Mouse (Mus musculus): ENCODE measurements around the gene Golga5. TPM values are rescaled to one million over a fixed set of nuclear protein-coding genes. Genes with fewer than 3 reads are reported as not detected.

Golga5 gene
- polyA plus RNA-seq, 1 experiment from 2014 or later: 39.3 TPM

GRCm38 (mm10) chr12:102514751-102515150 is 45.8 kb downstream of the Golga5 start:
- no peak for ATAC-seq (ENCODE audit: low FRiP score, low TSS enrichment)
- no peaks in the 10 kb centered on the region for H3K9me3 ChIP-seq (ENCODE audit: control insufficient read depth, low read length)
- no peak overlapping the region for H3K4me2 ChIP-seq (replicated peaks; ENCODE audit: low read depth, low read length)
- no peak overlapping the region for H3K4me3 ChIP-seq (ENCODE audit: low read length)
- no peaks in the 10 kb centered on the region for H3K4me1 ChIP-seq (ENCODE audit: control insufficient read depth, insufficient read depth, low read length)
- H3K27me3 ChIP-seq (ENCODE audit: control insufficient read depth, insufficient read depth, low read length): no peaks in the 10 kb centered on the region
- no peaks in the 10 kb centered on the region for H3K36me3 ChIP-seq (ENCODE audit: control insufficient read depth, insufficient read depth, low read length)
- WGBS: 89% methylated on average over 6 of the region's 6 CpGs
- no peak overlapping the region for H3K9ac ChIP-seq (ENCODE audit: low read depth, low read length)
- H3K27ac ChIP-seq (ENCODE audit: low read depth, low read length): no peak overlapping the region

GRCm38 (mm10) chr12:102516151-102516550 is 47.2 kb downstream of the Golga5 start:
- 77% methylated on average over 4 of the region's 4 CpGs for WGBS
- Histone ChIP-seq H3K9ac (ENCODE audit: low read depth, low read length) (no peak overlapping the region), H3K27ac (ENCODE audit: low read depth, low read length) (no peak overlapping the region), H3K36me3 (ENCODE audit: control insufficient read depth, insufficient read depth, low read length) (no peaks in the 10 kb centered on the region), H3K9me3 (ENCODE audit: control insufficient read depth, low read length) (no peaks in the 10 kb centered on the region), H3K27me3 (ENCODE audit: control insufficient read depth, insufficient read depth, low read length) (no peaks in the 10 kb centered on the region), H3K4me3 (ENCODE audit: low read length) (no peak overlapping the region), H3K4me1 (ENCODE audit: control insufficient read depth, insufficient read depth, low read length) (no peaks in the 10 kb centered on the region), H3K4me2 (replicated peaks; ENCODE audit: low read depth, low read length) (no peak overlapping the region)
- ATAC-seq (ENCODE audit: low FRiP score, low TSS enrichment): no peak

- Histone ChIP-seq H3K9me3 (ENCODE audit: control insufficient read depth, low read length) (no peaks in the 10 kb centered on the region), H3K4me2 (replicated peaks; ENCODE audit: low read depth, low read length) (no peak overlapping the region), H3K4me1 (ENCODE audit: control insufficient read depth, insufficient read depth, low read length) (peaks cover 4% of the 10 kb centered on the region; the same call in 1 of the 2 replicates), H3K9ac (ENCODE audit: low read depth, low read length) (no peak overlapping the region), H3K4me3 (ENCODE audit: low read length) (no peak overlapping the region), H3K36me3 (ENCODE audit: control insufficient read depth, insufficient read depth, low read length) (no peaks in the 10 kb centered on the region), H3K27me3 (ENCODE audit: control insufficient read depth, insufficient read depth, low read length) (no peaks in the 10 kb centered on the region), H3K27ac (ENCODE audit: low read depth, low read length) (no peak overlapping the region)
- no peak for ATAC-seq (ENCODE audit: low FRiP score, low TSS enrichment)
- WGBS: 76% methylated on average over 13 of the region's 13 CpGs
These were observed 48.7 kb downstream of the Golga5 start for GRCm38 (mm10) chr12:102517647-102518046.

- Histone ChIP-seq H3K4me3 (ENCODE audit: low read length) (no peak overlapping the region), H3K9me3 (ENCODE audit: control insufficient read depth, low read length) (no peaks in the 10 kb centered on the region), H3K9ac (ENCODE audit: low read depth, low read length) (no peak overlapping the region), H3K4me2 (replicated peaks; ENCODE audit: low read depth, low read length) (no peak overlapping the region), H3K36me3 (ENCODE audit: control insufficient read depth, insufficient read depth, low read length) (no peaks in the 10 kb centered on the region), H3K27ac (ENCODE audit: low read depth, low read length) (no peak overlapping the region), H3K27me3 (ENCODE audit: control insufficient read depth, insufficient read depth, low read length) (no peaks in the 10 kb centered on the region), H3K4me1 (ENCODE audit: control insufficient read depth, insufficient read depth, low read length) (peaks cover 4% of the 10 kb centered on the region; the same call in 1 of the 2 replicates)
- no peak for ATAC-seq (ENCODE audit: low FRiP score, low TSS enrichment)
- WGBS: 88% methylated on average over 12 of the region's 12 CpGs
These were observed 51.2 kb downstream of the Golga5 start for GRCm38 (mm10) chr12:102519929-102520720.

- Histone ChIP-seq H3K4me1 (ENCODE audit: control insufficient read depth, insufficient read depth, low read length) (peaks cover 4% of the 10 kb centered on the region; the same call in 1 of the 2 replicates), H3K27ac (ENCODE audit: low read depth, low read length) (no peak overlapping the region), H3K36me3 (ENCODE audit: control insufficient read depth, insufficient read depth, low read length) (no peaks in the 10 kb centered on the region), H3K4me2 (replicated peaks; ENCODE audit: low read depth, low read length) (no peak overlapping the region), H3K9ac (ENCODE audit: low read depth, low read length) (no peak overlapping the region), H3K9me3 (ENCODE audit: control insufficient read depth, low read length) (no peaks in the 10 kb centered on the region), H3K4me3 (ENCODE audit: low read length) (no peak overlapping the region), H3K27me3 (ENCODE audit: control insufficient read depth, insufficient read depth, low read length) (no peaks in the 10 kb centered on the region)
- ATAC-seq (ENCODE audit: low FRiP score, low TSS enrichment): peak; percentile 57; the same call in 1 of the 2 replicates
- WGBS: 25% methylated on average over 13 of the region's 13 CpGs
These were observed 52.9 kb downstream of the Golga5 start for GRCm38 (mm10) chr12:102521777-102522319.

GRCm38 (mm10) chr12:102524216-102524615 is 55.3 kb downstream of the Golga5 start:
- Histone ChIP-seq H3K4me2 (replicated peaks; ENCODE audit: low read depth, low read length) (no peak overlapping the region), H3K9ac (ENCODE audit: low read depth, low read length) (no peak overlapping the region), H3K27me3 (ENCODE audit: control insufficient read depth, insufficient read depth, low read length) (no peaks in the 10 kb centered on the region), H3K36me3 (ENCODE audit: control insufficient read depth, insufficient read depth, low read length) (no peaks in the 10 kb centered on the region), H3K9me3 (ENCODE audit: control insufficient read depth, low read length) (no peaks in the 10 kb centered on the region), H3K4me3 (ENCODE audit: low read length) (no peak overlapping the region), H3K27ac (ENCODE audit: low read depth, low read length) (no peak overlapping the region), H3K4me1 (ENCODE audit: control insufficient read depth, insufficient read depth, low read length) (peaks cover 4% of the 10 kb centered on the region; the same call in 1 of the 2 replicates)
- WGBS: 54% methylated on average over 3 of the region's 3 CpGs
- no peak for ATAC-seq (ENCODE audit: low FRiP score, low TSS enrichment)

GRCm38 (mm10) chr12:102524760-102525159 is 55.8 kb downstream of the Golga5 start:
- Histone ChIP-seq H3K27ac (ENCODE audit: low read depth, low read length) (no peak overlapping the region), H3K9ac (ENCODE audit: low read depth, low read length) (no peak overlapping the region), H3K9me3 (ENCODE audit: control insufficient read depth, low read length) (no peaks in the 10 kb centered on the region), H3K4me2 (replicated peaks; ENCODE audit: low read depth, low read length) (no peak overlapping the region), H3K4me1 (ENCODE audit: control insufficient read depth, insufficient read depth, low read length) (peaks cover 4% of the 10 kb centered on the region; the same call in 1 of the 2 replicates), H3K36me3 (ENCODE audit: control insufficient read depth, insufficient read depth, low read length) (no peaks in the 10 kb centered on the region), H3K27me3 (ENCODE audit: control insufficient read depth, insufficient read depth, low read length) (no peaks in the 10 kb centered on the region), H3K4me3 (ENCODE audit: low read length) (no peak overlapping the region)
- WGBS: 24% methylated on average over 6 of the region's 6 CpGs
- 0 out of 2 replicates have a peak, but pooled peaks have one; percentile 35 for ATAC-seq (ENCODE audit: low FRiP score, low TSS enrichment)

GRCm38 (mm10) chr12:102527989-102528388 is 59.1 kb downstream of the Golga5 start:
- Histone ChIP-seq H3K4me2 (replicated peaks; ENCODE audit: low read depth, low read length) (no peak overlapping the region), H3K9ac (ENCODE audit: low read depth, low read length) (no peak overlapping the region), H3K27me3 (ENCODE audit: control insufficient read depth, insufficient read depth, low read length) (no peaks in the 10 kb centered on the region), H3K9me3 (ENCODE audit: control insufficient read depth, low read length) (no peaks in the 10 kb centered on the region), H3K4me1 (ENCODE audit: control insufficient read depth, insufficient read depth, low read length) (no peaks in the 10 kb centered on the region), H3K36me3 (ENCODE audit: control insufficient read depth, insufficient read depth, low read length) (no peaks in the 10 kb centered on the region), H3K4me3 (ENCODE audit: low read length) (no peak overlapping the region), H3K27ac (ENCODE audit: low read depth, low read length) (no peak overlapping the region)
- ATAC-seq (ENCODE audit: low FRiP score, low TSS enrichment): no peak
- 70% methylated on average over 5 of the region's 5 CpGs for WGBS

- Histone ChIP-seq H3K9ac (ENCODE audit: low read depth, low read length) (no peak overlapping the region), H3K27me3 (ENCODE audit: control insufficient read depth, insufficient read depth, low read length) (no peaks in the 10 kb centered on the region), H3K36me3 (ENCODE audit: control insufficient read depth, insufficient read depth, low read length) (no peaks in the 10 kb centered on the region), H3K4me2 (replicated peaks; ENCODE audit: low read depth, low read length) (no peak overlapping the region), H3K4me3 (ENCODE audit: low read length) (no peak overlapping the region), H3K9me3 (ENCODE audit: control insufficient read depth, low read length) (no peaks in the 10 kb centered on the region), H3K4me1 (ENCODE audit: control insufficient read depth, insufficient read depth, low read length) (no peaks in the 10 kb centered on the region), H3K27ac (ENCODE audit: low read depth, low read length) (no peak overlapping the region)
- WGBS: 53% methylated on average over 1 of the region's 1 CpGs
- ATAC-seq (ENCODE audit: low FRiP score, low TSS enrichment): peak; percentile 66; the same call in 1 of the 2 replicates
These were observed 66.9 kb downstream of the Golga5 start for GRCm38 (mm10) chr12:102535796-102536195.
